Mouse (Mus musculus): ENCODE measurements at regions not wholly inside any gene's neighbourhood (a gene's known extent, or its start where the extent isn't known, plus 50 kb on each side); places are given as distances from the start of the nearest gene placed in this dataset.

DNA sequence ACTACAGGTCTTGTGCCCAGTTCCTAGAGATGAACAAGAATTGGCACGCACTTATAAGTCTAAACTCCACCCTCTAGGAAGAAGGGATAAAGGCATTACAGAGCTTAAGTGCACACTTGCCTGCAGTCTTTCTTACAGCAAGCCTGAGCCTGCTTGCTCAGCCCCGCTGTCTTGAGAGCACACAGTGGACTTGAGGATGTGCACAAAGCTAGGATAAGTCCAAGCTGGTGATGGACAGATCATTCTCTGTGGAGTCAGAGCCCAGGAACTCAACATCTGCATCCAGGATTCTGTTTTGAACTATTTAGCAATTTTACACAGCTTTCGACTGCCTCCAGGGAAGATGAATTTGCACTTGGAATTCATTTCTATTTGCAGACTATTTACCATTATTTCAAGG, 452.8 kb upstream of the Id2 start:
- Histone ChIP-seq H3K4me3 (replicated peaks in 1 of 3; ENCODE audit: low read depth in 2 of 3, low read length in 2 of 3, poor library complexity in 1 of 3) (no peak overlapping the region), H3K9ac (ENCODE audit: insufficient read depth, low read depth) (no peak overlapping the region), H3K4me2 (ENCODE audit: insufficient read depth, low read depth, poor library complexity, severe bottlenecking) (no peak overlapping the region), H3K27me3 (replicated peaks) (no peaks in the 10 kb centered on the region), H3K4me1 (ENCODE audit: control insufficient read depth in 1 of 2, insufficient read depth in 2 of 2) (no peaks in the 10 kb centered on the region), H3K79me2 (replicated peaks; ENCODE audit: control insufficient read depth, extremely low read depth, insufficient read depth, poor library complexity, severe bottlenecking) (no peaks in the 10 kb centered on the region), H3K27ac (ENCODE audit: insufficient read depth, low read depth) (no peak overlapping the region), H3K36me3 (replicated peaks in 1 of 2; ENCODE audit: control insufficient read depth in 1 of 2, insufficient read depth in 1 of 2, low read length in 1 of 2) (no peaks in the 10 kb centered on the region), H3K9me3 (replicated peaks; ENCODE audit: low read length) (no peaks in the 10 kb centered on the region)
- in situ Hi-C loops (cut with MboI; ENCODE audit: low pct_ligation_motif_present, low pct_unique_long_range_greater_than_20kb, low sequenced_read_pairs) (no loop called here), dilution Hi-C loops (cut with MboI; ENCODE audit: extremely low pct_ligation_motif_present, extremely low pct_unique_long_range_greater_than_20kb, low sequenced_read_pairs) (no loop called here)
- TF ChIP-seq MYC (IDR thresholded peaks at IDR 0.05; ENCODE audit: low read depth, low read length), result no peak
- no peak for DNase-seq (ENCODE audit: extremely low read depth)

DNA sequence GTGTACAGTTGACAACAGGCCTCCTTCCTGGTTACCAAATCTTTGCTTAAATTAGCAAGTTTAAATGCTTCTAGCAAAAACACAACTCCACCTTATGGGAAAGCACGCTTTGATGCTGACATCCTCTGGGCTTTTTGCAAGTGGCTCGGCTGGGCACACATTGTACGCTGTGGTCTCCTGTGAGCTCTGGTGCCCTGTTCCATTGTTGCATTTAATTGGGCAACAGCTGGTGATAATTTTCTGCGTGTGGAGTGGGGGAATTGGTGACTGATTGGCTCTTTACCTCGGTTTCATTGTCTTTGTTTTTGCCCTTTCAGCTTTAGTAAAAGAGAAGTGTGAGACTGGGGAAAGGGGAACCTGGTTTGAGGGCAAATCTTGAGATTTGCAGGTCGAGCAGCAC, 447.3 kb upstream of the Id2 start:
- no peaks in the 10 kb centered on the region for H3K36me3 ChIP-seq (replicated peaks in 1 of 2; ENCODE audit: control insufficient read depth in 1 of 2, insufficient read depth in 1 of 2, low read length in 1 of 2)
- H3K9ac ChIP-seq (ENCODE audit: insufficient read depth, low read depth), result no peak overlapping the region
- no peaks in the 10 kb centered on the region for H3K79me2 ChIP-seq (replicated peaks; ENCODE audit: control insufficient read depth, extremely low read depth, insufficient read depth, poor library complexity, severe bottlenecking)
- dilution Hi-C loops (cut with MboI; ENCODE audit: extremely low pct_ligation_motif_present, extremely low pct_unique_long_range_greater_than_20kb, low sequenced_read_pairs), result no loop called here
- H3K4me2 ChIP-seq (ENCODE audit: insufficient read depth, low read depth, poor library complexity, severe bottlenecking), result no peak overlapping the region
- H3K27ac ChIP-seq (ENCODE audit: insufficient read depth, low read depth), result no peak overlapping the region
- no peak for TF ChIP-seq CHD2 (IDR thresholded peaks at IDR 0.05; ENCODE audit: low read length)
- no peak for TF ChIP-seq MAFK (IDR thresholded peaks at IDR 0.05; ENCODE audit: insufficient replicate concordance, low read length)
- TF ChIP-seq ZC3H11A (IDR thresholded peaks at IDR 0.05; ENCODE audit: low read depth, low read length), result no peak
- no peak for TF ChIP-seq TBP (conservative IDR thresholded peaks at IDR 0.05; ENCODE audit: low read depth, low read length)
- no peak for TF ChIP-seq EP300 (IDR thresholded peaks at IDR 0.05; ENCODE audit: low read length)
- no peak for TF ChIP-seq UBTF (IDR thresholded peaks at IDR 0.05; ENCODE audit: low read depth, low read length)
- TF ChIP-seq CTCF (conservative IDR thresholded peaks at IDR 0.05 in 1 of 2, IDR thresholded peaks at IDR 0.05 in 1 of 2; ENCODE audit: low read depth in 2 of 2, low read length in 2 of 2), result no peak
- no peak for TF ChIP-seq HCFC1 (IDR thresholded peaks at IDR 0.05; ENCODE audit: low read depth, low read length)
- H3K27me3 ChIP-seq (replicated peaks), result no peaks in the 10 kb centered on the region
- in situ Hi-C loops (cut with MboI; ENCODE audit: low pct_ligation_motif_present, low pct_unique_long_range_greater_than_20kb, low sequenced_read_pairs), result no loop called here
- H3K4me1 ChIP-seq (ENCODE audit: control insufficient read depth in 1 of 2, insufficient read depth in 2 of 2), result no peaks in the 10 kb centered on the region
- H3K9me3 ChIP-seq (replicated peaks; ENCODE audit: low read length), result no peaks in the 10 kb centered on the region
- H3K4me3 ChIP-seq (replicated peaks in 1 of 3; ENCODE audit: low read depth in 2 of 3, low read length in 2 of 3, poor library complexity in 1 of 3), result no peak overlapping the region
- DNase-seq (ENCODE audit: extremely low read depth), result no peak

DNA sequence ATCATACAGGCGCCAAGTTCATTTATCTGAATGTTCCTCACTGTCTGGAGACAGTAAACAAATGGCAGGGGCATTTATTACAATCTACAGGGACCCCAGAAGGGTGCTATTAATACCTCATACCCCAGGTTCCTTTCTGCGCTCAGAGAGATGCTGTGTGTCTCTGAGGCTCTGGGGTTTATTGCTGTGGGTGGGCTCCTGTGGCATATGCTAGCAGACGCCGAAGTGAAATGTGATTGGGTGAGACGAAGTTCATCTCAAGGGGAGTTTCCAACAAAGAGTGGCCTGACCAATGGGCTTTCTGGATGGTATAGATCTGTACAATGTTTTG, 437.6 kb upstream of the Id2 start:
- Histone ChIP-seq H3K9ac (ENCODE audit: insufficient read depth, low read depth) (no peak overlapping the region), H3K4me1 (ENCODE audit: control insufficient read depth in 1 of 2, insufficient read depth in 2 of 2) (no peaks in the 10 kb centered on the region), H3K4me2 (ENCODE audit: insufficient read depth, low read depth, poor library complexity, severe bottlenecking) (no peak overlapping the region), H3K36me3 (replicated peaks in 1 of 2; ENCODE audit: control insufficient read depth in 1 of 2, insufficient read depth in 1 of 2, low read length in 1 of 2) (no peaks in the 10 kb centered on the region), H3K79me2 (replicated peaks; ENCODE audit: control insufficient read depth, extremely low read depth, insufficient read depth, poor library complexity, severe bottlenecking) (no peaks in the 10 kb centered on the region), H3K4me3 (replicated peaks in 1 of 3; ENCODE audit: low read depth in 2 of 3, low read length in 2 of 3, poor library complexity in 1 of 3) (no peak overlapping the region), H3K27me3 (replicated peaks) (no peaks in the 10 kb centered on the region), H3K27ac (ENCODE audit: insufficient read depth, low read depth) (no peak overlapping the region), H3K9me3 (replicated peaks; ENCODE audit: low read length) (no peaks in the 10 kb centered on the region)
- in situ Hi-C loops (cut with MboI; ENCODE audit: low pct_ligation_motif_present, low pct_unique_long_range_greater_than_20kb, low sequenced_read_pairs) (no loop called here), dilution Hi-C loops (cut with MboI; ENCODE audit: extremely low pct_ligation_motif_present, extremely low pct_unique_long_range_greater_than_20kb, low sequenced_read_pairs) (no loop called here)
- DNase-seq (ENCODE audit: extremely low read depth), result no peak
- no peak for TF ChIP-seq ZKSCAN1 (IDR thresholded peaks at IDR 0.05; ENCODE audit: borderline replicate concordance, low read depth, low read length)
- TF ChIP-seq TBP (conservative IDR thresholded peaks at IDR 0.05; ENCODE audit: low read depth, low read length), result no peak
- no peak for TF ChIP-seq CTCF (conservative IDR thresholded peaks at IDR 0.05 in 1 of 2, IDR thresholded peaks at IDR 0.05 in 1 of 2; ENCODE audit: low read depth in 2 of 2, low read length in 2 of 2)
- no peak for TF ChIP-seq MAX (IDR thresholded peaks at IDR 0.05; ENCODE audit: low read length)
- TF ChIP-seq IRF4 (IDR thresholded peaks at IDR 0.05; ENCODE audit: low read depth, low read length), result no peak
- no peak for TF ChIP-seq KAT2A (IDR thresholded peaks at IDR 0.05; ENCODE audit: insufficient replicate concordance, low read length)
- TF ChIP-seq TCF12 (IDR thresholded peaks at IDR 0.05; ENCODE audit: low read depth, low read length), result no peak
- no peak for TF ChIP-seq POLR2AphosphoS2 (IDR thresholded peaks at IDR 0.05; ENCODE audit: low read depth, low read length)
- TF ChIP-seq ZC3H11A (IDR thresholded peaks at IDR 0.05; ENCODE audit: low read depth, low read length), result no peak
- no peak for TF ChIP-seq MAFK (IDR thresholded peaks at IDR 0.05; ENCODE audit: insufficient replicate concordance, low read length)
- no peak for TF ChIP-seq POLR2A (IDR thresholded peaks at IDR 0.05; ENCODE audit: low read depth, low read length)
- no peak for TF ChIP-seq MAZ (IDR thresholded peaks at IDR 0.05; ENCODE audit: low read depth, low read length)
- TF ChIP-seq UBTF (IDR thresholded peaks at IDR 0.05; ENCODE audit: low read depth, low read length), result no peak
